Mouse (Mus musculus): Measurements from ENCODE around the gene Fam193a.

The Fam193a gene

DNA sequence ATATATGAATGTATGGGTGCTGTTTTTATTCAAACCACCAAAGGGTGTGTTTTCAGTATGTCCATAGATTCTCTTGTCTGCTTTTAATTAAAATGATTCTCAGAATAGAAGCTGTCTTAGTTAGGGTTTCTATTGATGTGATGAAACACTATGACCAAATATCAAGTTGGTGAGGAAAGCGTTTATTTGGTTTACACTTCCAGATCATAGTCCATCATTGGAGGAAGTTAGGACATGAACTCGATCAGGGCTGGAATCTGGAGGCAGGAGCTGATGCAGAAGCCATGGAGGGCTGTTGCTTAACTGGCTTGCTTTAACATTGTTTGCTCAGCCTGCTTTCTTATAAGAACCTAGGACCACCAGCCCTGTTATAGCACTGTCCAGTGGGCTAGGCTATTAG lies 12.0 kb downstream of the Fam193a start:
- no peak for DNase-seq (ENCODE audit: low spot score)

DNA sequence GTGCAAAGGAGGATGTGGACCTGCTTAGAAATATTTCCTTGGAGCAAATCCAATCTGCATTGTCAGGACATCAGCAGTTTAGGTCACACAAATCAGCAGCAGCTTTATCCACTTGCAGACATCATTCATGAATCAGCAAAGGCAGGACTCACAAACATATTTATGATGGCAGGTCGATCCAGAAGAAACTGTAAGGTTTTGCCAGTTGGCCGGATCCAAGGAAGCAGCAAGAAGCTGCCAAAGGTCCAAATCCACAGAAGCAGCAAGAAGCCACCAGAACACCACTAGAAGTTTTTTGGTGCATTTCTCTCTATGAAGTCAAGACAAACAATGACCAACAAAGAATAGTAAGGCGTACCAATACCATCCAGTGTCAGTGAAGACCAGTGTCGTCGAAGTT lies 15.9 kb downstream of the Fam193a start:
- DNase-seq (ENCODE audit: low spot score): no peak

DNA sequence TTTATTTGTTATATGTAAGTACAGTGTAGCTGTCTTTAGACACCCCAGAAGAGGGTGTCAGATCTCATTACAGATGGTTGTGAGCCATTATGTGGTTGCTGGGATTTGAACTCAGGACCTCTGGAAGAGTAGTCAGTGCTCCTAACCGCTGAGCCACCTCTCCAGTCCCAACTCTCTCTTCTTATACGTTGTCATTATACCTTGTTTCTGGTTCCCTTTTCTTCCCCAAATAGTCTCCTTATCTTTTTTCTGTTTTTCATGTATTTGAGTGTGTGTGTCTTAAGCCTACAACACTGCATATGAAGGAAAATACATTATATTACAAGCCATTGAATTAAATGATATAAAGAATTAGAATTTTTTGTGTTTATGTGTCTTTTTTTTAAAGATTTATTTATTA lies 17.0 kb downstream of the Fam193a start:
- DNase-seq (ENCODE audit: low spot score): no peak

DNA sequence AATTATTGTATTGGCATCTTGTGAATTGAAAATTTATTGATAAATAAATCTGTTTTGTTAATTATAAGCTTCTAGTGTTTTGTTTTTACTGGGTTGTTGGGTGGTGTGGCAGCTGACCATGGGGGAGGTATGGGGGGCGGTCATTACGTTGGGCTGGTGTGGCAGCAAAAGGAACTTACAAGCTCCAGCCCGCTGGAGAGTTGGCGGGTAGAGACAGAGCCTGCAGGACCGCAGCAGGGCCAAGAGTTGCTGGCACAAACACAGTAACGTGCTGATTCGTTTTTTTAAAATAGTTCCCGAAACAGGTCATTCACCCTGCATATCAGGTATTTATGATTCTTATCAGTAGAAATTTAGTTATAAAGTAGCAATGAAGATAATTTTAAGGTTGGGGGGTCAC lies 23.5 kb downstream of the Fam193a start:
- no peak for DNase-seq (ENCODE audit: low spot score)

DNA sequence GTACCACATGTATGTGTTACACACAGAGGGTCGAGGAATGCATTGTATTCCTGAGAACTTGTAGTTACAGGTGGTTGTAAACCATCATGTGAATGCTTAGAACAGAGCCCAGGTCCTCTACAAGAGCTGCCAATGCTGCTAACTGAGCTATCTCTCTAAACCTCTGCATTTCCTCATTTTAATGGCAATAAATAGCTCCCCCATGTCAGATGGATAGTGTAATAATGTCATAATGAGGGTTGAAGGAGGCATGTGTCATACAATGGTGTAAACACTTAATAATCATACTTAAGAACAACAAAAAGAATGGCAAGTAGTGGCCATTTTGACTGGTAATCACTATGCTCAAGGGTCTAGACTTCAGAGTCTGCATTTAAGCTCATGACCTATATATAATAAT lies 25.6 kb downstream of the Fam193a start:
- no peak for DNase-seq (ENCODE audit: low spot score)

DNA sequence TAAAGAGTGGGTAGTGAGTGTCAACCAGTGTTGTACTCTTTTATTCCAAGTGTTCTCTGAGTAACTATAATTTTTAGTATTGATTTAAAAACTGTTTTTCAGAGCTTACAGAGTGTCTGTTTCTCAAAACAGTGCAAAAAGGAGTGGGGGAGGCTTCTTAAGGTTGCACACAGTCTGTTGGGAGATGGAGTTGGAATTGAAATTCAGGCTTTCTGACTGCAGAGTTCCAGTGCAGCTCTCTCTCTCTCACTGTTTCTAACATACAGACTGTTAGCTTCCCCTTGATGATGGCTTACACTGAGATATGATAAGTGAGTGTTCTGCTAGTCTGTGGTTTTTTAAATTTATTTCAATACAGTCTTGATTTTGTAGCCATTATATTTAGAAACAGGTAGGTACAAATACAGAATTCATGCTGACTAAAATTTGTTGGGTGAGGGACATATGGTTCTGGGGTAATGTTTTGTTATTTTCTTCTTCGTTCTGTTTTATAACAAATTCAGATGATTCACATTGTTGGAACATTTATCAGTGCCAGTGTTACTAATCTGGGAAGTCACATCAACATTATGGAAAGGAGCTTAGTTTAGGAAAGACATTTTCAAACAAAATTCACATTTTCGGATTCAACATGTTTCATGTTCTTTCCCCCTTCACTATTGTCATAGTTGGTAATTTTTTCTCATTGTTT lies 26.3 kb downstream of the Fam193a start:
- no peak for DNase-seq (ENCODE audit: low spot score)

DNA sequence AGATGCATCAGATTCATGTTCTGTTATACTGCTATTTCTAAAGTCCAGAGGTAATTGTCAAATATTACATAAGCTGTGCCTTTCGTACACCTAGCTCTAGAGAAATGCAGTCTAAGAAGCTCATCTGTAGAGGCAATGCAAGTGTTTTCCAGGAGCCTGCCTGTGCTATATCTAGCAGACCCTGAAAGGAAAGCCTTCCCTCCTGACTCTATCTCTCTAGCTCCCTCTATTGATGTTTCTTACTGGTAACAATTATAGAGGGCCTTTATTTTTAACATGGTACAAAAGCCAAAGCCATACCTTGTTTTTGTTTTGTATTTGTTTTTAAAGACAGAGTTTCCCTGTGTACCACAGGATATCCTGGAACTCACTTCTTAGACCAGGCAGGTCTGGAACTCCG lies 28.1 kb downstream of the Fam193a start:
- peak; percentile 10 for DNase-seq (ENCODE audit: low spot score)

DNA sequence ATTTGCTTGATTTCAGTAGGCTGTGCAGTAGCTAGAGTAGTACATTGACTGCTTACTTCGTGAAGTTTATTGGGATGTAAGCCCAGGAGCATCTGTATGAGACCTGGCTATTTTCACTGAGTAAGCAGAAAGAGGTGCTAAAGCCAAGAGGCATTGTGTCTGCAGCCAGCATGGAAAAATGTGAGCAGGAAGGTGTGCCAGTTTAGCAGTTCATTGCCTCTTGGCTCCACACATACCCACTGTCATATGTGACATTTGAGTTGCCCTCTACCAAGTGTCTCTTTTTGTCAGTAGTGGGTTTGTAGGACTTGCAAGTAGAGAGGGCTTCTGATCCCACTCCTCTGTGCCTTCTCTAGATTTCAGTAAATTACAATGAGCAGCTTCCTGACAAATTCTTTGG lies 28.6 kb downstream of the Fam193a start:
- no peak for DNase-seq (ENCODE audit: low spot score)

DNA sequence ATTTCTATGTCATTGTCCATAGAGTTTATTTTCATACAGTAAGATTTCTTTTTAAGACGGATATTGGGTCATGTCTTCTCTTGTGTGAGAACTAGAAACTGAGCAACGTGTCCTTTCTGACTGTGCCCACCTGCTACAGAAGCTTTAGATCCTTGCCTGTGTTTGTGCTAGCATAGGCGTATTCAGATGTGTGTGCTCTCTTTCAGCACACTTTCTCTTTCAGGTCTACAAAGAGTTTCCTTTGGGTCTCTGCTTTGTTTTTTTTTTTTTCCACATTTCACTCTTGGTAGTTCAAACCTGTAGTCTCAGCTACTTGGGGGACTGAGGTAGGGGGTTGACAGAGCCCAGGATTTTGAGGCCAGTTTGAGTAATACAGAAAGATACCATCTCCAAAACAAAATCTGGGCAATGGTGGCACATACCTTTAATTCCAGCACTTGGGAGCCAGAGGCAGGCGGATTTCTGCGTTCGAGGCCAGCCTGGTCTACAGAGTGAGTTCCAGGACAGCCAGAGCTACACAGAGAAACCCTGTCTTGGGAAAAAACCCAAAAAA lies 37.7 kb downstream of the Fam193a start:
- DNase-seq (ENCODE audit: low spot score): no peak

DNA sequence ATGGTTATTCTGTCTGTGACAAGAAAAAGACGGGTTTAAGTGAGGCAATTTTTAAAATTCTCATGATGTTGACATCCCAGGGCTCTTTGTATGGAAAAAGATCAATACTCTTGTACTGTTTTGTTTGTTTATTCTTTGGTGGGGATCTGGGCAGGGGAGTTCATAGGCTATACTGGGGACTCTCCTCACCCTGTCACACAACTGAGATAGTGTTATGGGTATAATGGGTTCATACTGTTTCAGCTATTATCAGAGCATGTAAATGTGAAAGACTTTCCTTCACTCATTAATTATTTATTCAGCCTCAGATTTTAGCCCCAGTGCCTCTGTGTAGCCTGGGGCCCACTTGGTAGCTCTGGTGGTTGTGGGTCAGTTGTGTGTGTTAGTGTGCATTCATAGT lies 39.3 kb downstream of the Fam193a start:
- no peak for DNase-seq (ENCODE audit: low spot score)

DNA sequence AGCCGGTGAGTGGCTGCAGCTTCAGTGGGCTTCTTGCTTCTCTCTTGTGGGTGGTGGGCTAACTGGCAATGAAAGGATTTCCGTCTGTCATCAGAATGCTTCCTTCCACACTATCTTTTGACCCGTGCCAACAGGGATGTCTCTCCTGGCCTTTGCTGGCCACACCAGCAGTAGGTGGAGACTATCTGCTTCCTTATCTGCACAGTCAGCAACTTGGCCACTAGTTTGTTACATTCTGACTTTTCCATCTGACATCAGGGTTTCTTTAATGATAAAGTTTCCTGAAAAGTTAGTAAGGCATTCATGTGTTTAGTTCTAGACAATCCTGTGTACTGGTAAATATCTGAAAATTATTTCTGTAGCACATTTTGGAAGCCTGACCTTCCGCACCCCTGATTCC lies 41.1 kb downstream of the Fam193a start:
- no peak for DNase-seq (ENCODE audit: low spot score)

DNA sequence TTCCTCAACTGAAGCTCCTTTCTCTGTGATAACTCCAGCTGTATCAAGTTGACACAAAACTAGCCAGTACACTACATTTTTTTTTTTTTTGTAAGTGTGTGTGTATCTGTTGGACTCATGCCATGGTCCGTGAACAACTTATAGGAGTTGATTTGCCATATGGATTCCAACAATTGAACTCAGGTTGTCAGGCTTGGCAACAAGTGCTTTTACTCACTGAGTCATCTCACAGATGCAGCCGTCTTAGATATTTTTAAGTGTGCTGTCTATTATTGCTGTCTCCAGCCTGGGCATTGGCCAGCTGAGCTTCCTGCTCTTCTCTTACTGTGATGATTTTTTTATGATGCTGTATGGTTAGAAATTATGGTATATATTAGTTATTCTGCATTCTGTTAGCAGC lies 44.2 kb downstream of the Fam193a start:
- no peak for DNase-seq (ENCODE audit: low spot score)

DNA sequence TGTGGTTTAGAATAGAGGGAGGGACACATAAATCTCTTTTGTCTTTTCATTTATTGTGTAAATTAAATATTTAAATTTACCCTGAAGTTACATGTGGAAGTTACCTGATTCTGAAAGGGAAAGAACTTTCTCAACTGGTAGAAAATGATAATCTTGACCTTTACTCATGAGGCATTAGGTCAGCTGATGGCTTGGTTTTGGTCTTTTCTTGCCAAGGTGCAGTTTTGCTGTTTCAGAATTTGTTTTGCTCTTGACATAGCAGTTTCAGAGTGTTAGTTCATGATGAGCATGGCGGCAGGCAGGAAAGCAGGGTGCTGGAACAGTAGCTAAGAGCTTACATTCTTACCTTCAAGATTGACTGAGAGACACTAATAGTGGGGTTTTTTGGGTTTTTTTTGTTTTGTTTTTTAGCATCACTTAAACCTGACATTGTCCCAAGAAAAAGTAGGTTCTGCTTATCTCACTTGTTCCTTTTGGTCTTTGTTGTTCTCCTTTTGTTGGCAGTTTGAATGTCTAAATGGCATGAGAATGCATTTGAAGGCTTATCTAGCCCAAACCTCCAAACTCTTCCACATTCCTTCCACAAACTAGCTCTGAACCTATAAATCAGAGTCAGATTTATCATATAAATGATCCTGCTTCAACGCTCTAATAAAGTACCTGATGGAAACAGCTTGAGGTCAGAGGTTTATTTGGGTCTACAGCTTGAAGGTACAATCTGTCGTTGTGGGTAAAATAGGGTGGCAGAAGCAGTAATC lies 47.7 kb downstream of the Fam193a start:
- DNase-seq (ENCODE audit: low spot score): no peak

DNA sequence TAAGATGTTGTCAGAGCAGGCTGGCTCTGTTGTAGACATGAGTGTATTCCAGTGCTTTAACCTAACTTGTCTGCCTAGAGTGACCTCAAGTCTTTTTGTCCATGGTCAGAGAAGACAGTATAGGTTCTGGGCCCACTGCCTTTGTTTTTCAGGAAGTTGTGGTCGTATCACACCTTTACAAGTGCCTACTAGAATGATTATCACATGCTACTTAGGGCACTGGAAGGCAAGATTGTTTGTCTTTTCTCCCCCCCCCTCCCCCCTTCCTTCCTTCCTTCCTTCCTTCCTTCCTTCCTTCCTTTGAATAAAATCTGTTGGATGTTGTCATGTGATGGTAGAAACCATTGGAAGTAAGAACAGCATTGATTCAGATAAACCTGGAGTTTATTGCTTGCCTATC lies 49.5 kb downstream of the Fam193a start:
- DNase-seq (ENCODE audit: low spot score): no peak

DNA sequence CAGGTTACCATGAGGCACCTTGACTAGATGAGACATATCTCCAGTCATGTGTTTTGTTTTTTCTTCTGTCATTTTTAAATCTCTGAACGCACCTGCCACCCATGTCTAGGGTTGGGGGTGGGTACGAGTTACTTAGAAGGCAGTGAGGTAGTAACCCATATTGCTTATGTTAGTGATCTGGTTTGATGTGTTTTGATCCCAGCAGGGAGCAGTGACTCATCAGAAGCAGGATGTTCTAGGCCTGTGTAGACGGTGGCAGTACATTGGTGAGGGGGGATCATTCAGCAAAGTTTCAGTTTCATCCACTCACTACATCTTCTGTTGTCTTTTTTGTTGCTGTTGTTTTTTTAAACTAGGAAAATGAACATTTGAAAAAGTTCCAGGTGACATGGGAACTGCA lies 61.0 kb downstream of the Fam193a start:
- DNase-seq (ENCODE audit: low spot score): no peak

DNA sequence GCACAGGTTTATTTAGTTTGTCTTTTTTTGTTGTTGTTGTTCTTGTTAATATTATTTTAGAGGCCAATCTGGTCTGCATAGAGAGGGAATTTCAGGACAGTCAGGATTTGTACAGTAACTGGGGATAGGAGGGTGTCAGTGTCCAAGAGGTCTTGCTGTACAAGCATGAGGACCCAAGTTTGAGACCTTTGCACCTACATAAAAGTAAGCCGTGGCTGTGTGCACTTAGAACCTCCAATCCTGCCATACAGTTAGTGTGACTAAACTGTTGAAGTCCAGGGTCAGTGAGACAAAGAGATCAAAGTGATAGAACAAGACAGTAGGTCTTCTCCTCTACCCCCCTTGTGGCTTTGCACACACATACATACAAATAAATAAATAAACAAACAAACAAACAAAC lies 64.1 kb downstream of the Fam193a start:
- DNase-seq (ENCODE audit: low spot score): no peak

DNA sequence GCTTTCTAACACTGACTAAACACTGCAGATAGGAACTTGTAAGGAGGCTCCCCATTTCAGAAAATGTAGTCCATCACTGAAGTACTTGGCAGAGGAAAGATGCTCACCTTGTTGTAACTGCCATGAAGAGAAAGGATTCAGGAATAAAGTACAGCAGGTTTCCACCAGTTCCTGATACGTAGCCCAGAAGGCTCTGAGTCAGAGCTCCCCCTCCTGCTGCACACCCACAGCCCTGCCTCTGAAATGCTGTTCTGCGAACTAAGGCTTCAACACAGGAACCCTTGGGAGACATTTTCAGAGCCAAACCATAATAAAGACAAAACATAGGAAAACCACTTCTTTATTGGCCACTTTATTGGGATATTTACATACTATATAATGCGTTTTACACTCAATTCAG lies 64.5 kb downstream of the Fam193a start:
- no peak for DNase-seq (ENCODE audit: low spot score)

DNA sequence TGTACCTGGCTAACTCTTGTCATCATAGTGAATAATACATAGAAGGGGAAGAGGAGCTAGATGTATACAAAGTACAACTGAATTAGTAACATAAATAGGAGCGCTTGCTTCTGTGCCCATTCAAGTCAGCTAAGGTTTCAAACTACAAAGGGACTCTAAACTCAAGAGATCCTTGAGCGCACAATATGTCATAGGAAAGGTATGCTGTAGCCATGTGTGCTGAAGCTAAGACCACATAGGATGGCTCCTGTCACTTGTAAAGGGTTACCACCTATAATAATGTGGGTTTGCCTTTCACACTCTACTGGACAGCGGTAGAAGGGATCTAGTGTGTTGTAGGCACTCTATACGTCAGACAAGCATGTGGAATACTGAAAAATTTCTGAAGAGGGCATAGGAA lies 68.3 kb downstream of the Fam193a start:
- DNase-seq (ENCODE audit: low spot score): no peak

DNA sequence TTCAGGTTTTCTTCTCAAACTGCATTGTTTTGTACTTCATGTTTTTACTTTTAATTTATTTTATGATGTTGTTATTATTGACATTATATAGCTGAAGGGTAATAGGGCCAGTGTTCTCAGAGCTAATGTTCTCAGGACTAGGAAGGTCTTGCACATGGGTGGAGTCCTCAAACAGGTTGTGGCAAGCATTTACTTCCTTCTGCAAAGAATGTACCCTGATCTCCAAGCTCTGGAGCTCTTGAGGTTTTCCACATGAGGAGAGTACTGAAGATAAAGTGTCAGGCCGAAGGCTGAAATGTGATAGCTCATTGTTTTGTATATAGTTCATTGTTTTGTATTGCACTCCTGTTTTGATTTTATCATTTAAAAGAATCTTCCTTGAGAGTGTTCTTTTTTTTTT lies 68.9 kb downstream of the Fam193a start:
- DNase-seq (ENCODE audit: low spot score): no peak

DNA sequence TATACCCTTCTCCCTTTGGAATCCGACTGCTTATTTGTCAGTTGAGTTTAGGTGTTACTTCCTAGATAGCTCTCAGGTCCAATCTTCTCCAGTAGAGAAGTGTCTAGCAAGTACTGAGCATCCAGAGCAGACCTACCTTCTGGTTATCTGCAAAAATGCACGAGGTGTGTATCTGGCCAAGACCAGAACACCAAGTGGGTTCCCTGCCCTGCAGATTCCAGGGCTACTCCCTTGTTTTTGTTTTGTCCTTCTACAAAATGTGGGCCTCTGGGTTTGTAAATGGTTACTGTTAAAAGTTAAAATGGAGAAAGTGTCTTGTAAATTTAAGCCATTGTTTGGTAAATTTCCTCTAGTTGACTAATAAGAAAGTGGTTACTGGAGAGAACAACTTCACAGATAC lies 70.0 kb downstream of the Fam193a start:
- DNase-seq (ENCODE audit: low spot score): no peak

DNA sequence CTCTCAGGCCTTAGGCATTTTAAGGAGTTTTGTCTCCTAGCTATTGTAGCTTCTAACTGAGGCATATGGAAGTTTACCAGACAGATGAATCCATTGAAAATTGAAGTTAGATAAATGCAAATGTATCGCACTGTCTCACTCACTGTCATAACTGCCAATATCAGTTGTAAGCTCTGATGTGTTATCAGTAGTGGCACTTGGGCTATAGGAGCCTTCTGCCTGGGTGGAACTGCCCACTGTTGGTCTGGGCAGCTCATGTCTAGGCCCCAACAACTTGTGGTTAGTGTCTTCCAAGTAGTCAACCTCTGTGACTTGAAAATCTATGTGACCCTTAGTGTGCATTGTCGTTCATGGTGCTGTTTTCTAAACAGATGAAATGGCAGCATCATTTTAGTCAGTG lies 72.1 kb downstream of the Fam193a start:
- no peak for DNase-seq (ENCODE audit: low spot score)

DNA sequence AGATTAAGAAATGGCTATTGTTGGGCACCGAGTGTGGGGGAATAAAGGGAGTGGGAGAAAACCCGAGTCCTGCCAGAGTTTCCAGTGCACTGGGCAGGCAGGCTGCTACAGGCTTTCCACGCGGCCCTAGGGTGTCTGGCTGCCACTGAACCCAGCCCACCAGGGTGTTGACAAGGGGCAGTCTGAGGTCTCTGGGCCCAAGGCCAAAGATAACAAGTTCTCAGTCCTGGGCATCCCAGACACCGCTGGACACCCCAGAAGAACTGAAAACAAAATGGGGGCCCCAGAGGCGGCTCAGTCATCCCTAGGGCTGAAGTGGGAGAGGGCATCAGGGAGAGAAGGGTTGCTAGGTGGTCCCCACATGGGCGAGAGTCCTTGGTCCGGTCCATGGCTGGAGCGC lies 76.5 kb downstream of the Fam193a start:
- DNase-seq (ENCODE audit: low spot score): no peak

DNA sequence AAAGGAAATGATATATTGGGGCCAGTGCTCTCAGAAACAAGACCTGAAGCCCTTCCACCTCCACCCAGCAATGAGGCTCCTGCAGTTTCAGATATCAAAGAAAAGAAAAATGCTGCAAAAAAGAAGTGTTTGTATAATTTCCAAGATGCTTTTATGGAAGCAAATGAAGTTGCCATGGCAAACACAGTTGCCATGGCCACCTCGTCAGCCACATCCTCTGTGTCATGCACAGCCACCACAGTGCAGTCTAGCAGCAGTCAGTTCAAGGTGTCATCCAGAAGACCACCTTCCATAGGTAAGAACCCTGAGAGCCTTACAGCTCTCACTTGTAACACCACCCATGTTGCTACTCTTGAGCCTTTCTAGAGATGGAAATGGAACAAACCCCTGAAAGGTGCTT lies 89.3 kb downstream of the Fam193a start:
- DNase-seq (ENCODE audit: low spot score): no peak

DNA sequence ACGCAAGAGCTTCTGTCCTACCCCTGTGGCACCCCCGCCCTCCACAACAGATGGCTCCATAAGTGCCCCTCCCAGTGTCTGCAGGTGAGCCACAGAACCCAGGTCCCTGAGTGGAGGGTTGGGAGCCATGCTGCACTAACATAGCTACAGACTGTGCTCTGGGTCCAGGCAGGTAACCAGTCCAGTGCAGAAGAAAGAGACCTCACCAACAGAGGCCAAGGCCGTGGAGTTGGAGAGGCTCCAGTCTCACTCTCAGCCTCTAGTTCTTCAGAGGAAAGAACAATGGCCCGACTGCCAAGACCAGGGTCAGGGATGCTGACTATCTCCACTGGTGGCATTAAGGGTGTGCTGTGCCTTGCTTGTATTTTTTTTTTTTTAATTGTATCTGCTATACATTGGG lies 91.6 kb downstream of the Fam193a start:
- no peak for DNase-seq (ENCODE audit: low spot score)

All from retina, embryonic 14.5 days (tissue).